Comparison of ENCODE assay signal across 1 mouse cellular context in genomic region chr3:96480684-96481270, GRCm38 (mm10).
TF ChIP-seq lines count a peak whose summit lies in the region.

No protein-coding gene starts in this region.

TF ChIP-seq in MEL, 35 proteins besides CTCF, POLR2A, EP300 and RAD21 (continued from another document):
- no peak for TF ChIP-seq SMC3 (IDR thresholded peaks at IDR 0.05; ENCODE audit: low read depth, low read length)
- no peak for TF ChIP-seq CHD1 (IDR thresholded peaks at IDR 0.05; ENCODE audit: low read depth, low read length)
- TF ChIP-seq KAT2A (conservative IDR thresholded peaks at IDR 0.05; ENCODE audit: low read depth, low read length), result no peak
- TF ChIP-seq SIN3A (IDR thresholded peaks at IDR 0.05; ENCODE audit: low read length), result peak; percentile 38; the same call in 1 of the 2 replicates
- no peak for TF ChIP-seq ZNF384 (IDR thresholded peaks at IDR 0.05; ENCODE audit: low read depth, low read length)
- TF ChIP-seq MXI1 (IDR thresholded peaks at IDR 0.05; ENCODE audit: low read depth, low read length), result no peak
- TF ChIP-seq TCF12 (IDR thresholded peaks at IDR 0.05; ENCODE audit: low read depth, low read length), result no peak
